Mouse (Mus musculus): ENCODE data around the gene Tubb1.

- TF ChIP-seq CTCF (IDR thresholded peaks at IDR 0.05; ENCODE audit: extremely low read depth, insufficient read depth, low read length) (no peak), POLR2A (IDR thresholded peaks at IDR 0.05; ENCODE audit: extremely low read depth, insufficient read depth, low read length) (no peak)
Measured at GRCm38 (mm10) chr2:174413127-174413526, 37.4 kb upstream of the Tubb1 start.

Measured in cortical plate, adult 2 months (tissue).